Mouse (Mus musculus) liver, embryonic 14.5 days (tissue): ENCODE measurements around the gene Ripply3. TPM values are rescaled to one million over a fixed set of nuclear protein-coding genes. Genes with fewer than 3 reads are reported as not detected.

Source experiments
- ATAC-seq: fragments of 200-750 bp; cut with Nextera tagmentation; 2 replicates; pipeline ENCODE4 v1.8.0; 2017; ENCODE audit warnings: moderate number of reproducible peaks, mild to moderate bottlenecking, moderate library complexity; ENCODE audit not compliant: insufficient read depth
- DNase-seq, 3 experiments: peaks; one replicate each; pipeline ENCODE4 v3.0.0-alpha.2; 2012 to 2013; ENCODE audit warnings: low read depth in 3 of 3, low spot score in 3 of 3
- H3K27ac ChIP-seq: fragments of 300-500 bp; sonication (generic); 2 replicates; pipeline ENCODE4 v1.5.1; 2014; ENCODE audit warnings: moderate library complexity, mild to moderate bottlenecking, control low read depth, inconsistent platforms
- H3K27me3 ChIP-seq: fragments of 300-500 bp; sonication (generic); 2 replicates; pipeline ENCODE4 v1.6.1; 2014; ENCODE audit warnings: mild to moderate bottlenecking, low read length, moderate library complexity; ENCODE audit not compliant: control insufficient read depth, insufficient read depth
- H3K36me3 ChIP-seq: fragments of 300-500 bp; sonication (generic); replicated peaks from 2 replicates; pipeline ENCODE4 v1.6.1; 2014; ENCODE audit warnings: low read depth; ENCODE audit not compliant: control insufficient read depth, insufficient read depth
- H3K4me1 ChIP-seq, 2 experiments: fragments of 200-500 bp in 1 of 2; fragments of 300-500 bp in 1 of 2; sonication (generic) in 1 of 2; replicated peaks; 2 replicates each; pipeline ENCODE4 v1.6.1; 2012 to 2014; ENCODE audit warnings: antibody characterized with exemption in 1 of 2, inconsistent platforms in 1 of 2, low read length in 1 of 2; ENCODE audit not compliant: control insufficient read depth in 2 of 2, insufficient read depth in 2 of 2
- H3K4me2 ChIP-seq: fragments of 300-500 bp; sonication (generic); 2 replicates; pipeline ENCODE4 v1.6.1; 2014; ENCODE audit warnings: low read depth, mild to moderate bottlenecking, control low read depth, moderate library complexity
- H3K4me3 ChIP-seq, 2 experiments: fragments of 200-500 bp in 1 of 2; fragments of 300-500 bp in 1 of 2; sonication (generic) in 1 of 2; 2 replicates each; pipeline ENCODE4 v1.5.1; 2012 to 2014; ENCODE audit warnings: low read depth in 2 of 2, low read length in 2 of 2, mild to moderate bottlenecking in 2 of 2, control low read depth in 1 of 2, inconsistent platforms in 1 of 2, moderate library complexity in 1 of 2; ENCODE audit not compliant: insufficient read depth in 1 of 2
- H3K9ac ChIP-seq: fragments of 300-500 bp; sonication (generic); replicated peaks from 2 replicates; pipeline ENCODE4 v1.6.1; 2014; ENCODE audit warnings: mild to moderate bottlenecking, control low read depth, moderate library complexity
- H3K9me3 ChIP-seq: fragments of 300-500 bp; sonication (generic); 2 replicates; pipeline ENCODE4 v1.6.1; 2016; ENCODE audit warnings: low read length, mixed read lengths; ENCODE audit not compliant: control insufficient read depth
- CTCF ChIP-seq: IDR thresholded peaks from 2 replicates; pipeline ENCODE4 v1.5.1; 2016; ENCODE audit warnings: antibody characterized with exemption, low read depth, control low read depth
- EP300 ChIP-seq: IDR thresholded peaks from 2 replicates; pipeline ENCODE4 v1.6.1; 2016; ENCODE audit warnings: antibody characterized with exemption, low read depth
- WGBS: fragments of 180-500 bp; shearing (Covaris S2); extraction: QIAGEN DNeasy Blood & Tissue Kit; methylation state at CpG from one replicate; pipeline ENCODE4 v1.1.7; 2014; ENCODE audit not compliant: insufficient replicate concordance; 5-methylcytosine and 5-hydroxymethylcytosine counted together
- polyA plus RNA-seq, 2 experiments: library from polyadenylated mRNA; depleted of rRNA in 1 of 2; stranded (reverse) in 1 of 2; unstranded in 1 of 2; fragments of >200 nt; fragmentation: Nextera tagmentation in 1 of 2; extraction: Ambion mirVana in 1 of 2; gene quantifications; 2 replicates each; pipeline versions ENCODE4 v1.2.1 to v1.2.3; 2012 to 2014

Ripply3 gene
- polyA plus RNA-seq, 2 experiments, result 0.94 to 1.6 TPM

GRCm38 (mm10) chr16:94349588-94350286 lies 21.5 kb downstream of the Ripply3 start:
- Histone ChIP-seq H3K27me3 (no peaks in the 10 kb centered on the region), H3K9me3 (no peaks in the 10 kb centered on the region), H3K4me2 (no peak overlapping the region), H3K9ac (no peak overlapping the region), H3K36me3 (no peaks in the 10 kb centered on the region), H3K4me3 (no peak overlapping the region), H3K4me1 (no peaks in the 10 kb centered on the region), H3K27ac (no peak overlapping the region)
- TF ChIP-seq EP300 (no peak), CTCF (no peak)
- 48% methylated on average over 11 of the region's 11 CpGs for WGBS
- ATAC-seq (no peak), DNase-seq (no peak)

- Histone ChIP-seq H3K4me1 (no peaks in the 10 kb centered on the region), H3K9me3 (no peaks in the 10 kb centered on the region), H3K36me3 (no peaks in the 10 kb centered on the region), H3K4me3 (no peak overlapping the region), H3K27me3 (no peaks in the 10 kb centered on the region), H3K4me2 (no peak overlapping the region), H3K9ac (no peak overlapping the region), H3K27ac (no peak overlapping the region)
- WGBS, result 69% methylated on average over 10 of the region's 10 CpGs
- ATAC-seq, result no peak
- DNase-seq, result no peak
- no peak for TF ChIP-seq CTCF
- no peak for TF ChIP-seq EP300
Observed at GRCm38 (mm10) chr16:94350287-94350677, 22.1 kb downstream of the Ripply3 start.

- H3K9ac ChIP-seq, result no peak overlapping the region
- H3K4me1 ChIP-seq, result peaks cover 0 to 8% of the 10 kb centered on the region in 2 experiments; a peak in 2 of 4 replicates
- H3K9me3 ChIP-seq, result no peaks in the 10 kb centered on the region
- no peaks in the 10 kb centered on the region for H3K36me3 ChIP-seq
- no peak for TF ChIP-seq CTCF
- TF ChIP-seq EP300, result no peak
- ATAC-seq, result no peak
- H3K4me2 ChIP-seq, result no peak overlapping the region
- no peak overlapping the region for H3K4me3 ChIP-seq
- H3K27me3 ChIP-seq, result no peaks in the 10 kb centered on the region
- H3K27ac ChIP-seq, result no peak overlapping the region
- DNase-seq, result no peak
- WGBS, result 21% methylated on average over 9 of the region's 9 CpGs
Observed at GRCm38 (mm10) chr16:94354450-94354849, 26.2 kb downstream of the Ripply3 start.

- ATAC-seq, result no peak
- 28% methylated on average over 7 of the region's 7 CpGs for WGBS
Observed at GRCm38 (mm10) chr16:94356046-94356445, 27.8 kb downstream of the Ripply3 start.

GRCm38 (mm10) chr16:94356776-94357494 lies 28.7 kb downstream of the Ripply3 start:
- no peak overlapping the region for H3K9ac ChIP-seq
- no peaks in the 10 kb centered on the region for H3K36me3 ChIP-seq
- H3K4me3 ChIP-seq, result no peak overlapping the region
- H3K9me3 ChIP-seq, result no peaks in the 10 kb centered on the region
- ATAC-seq (no peak), DNase-seq (no peak)
- TF ChIP-seq CTCF (no peak), EP300 (no peak)
- no peak overlapping the region for H3K27ac ChIP-seq
- 64% methylated on average over 11 of the region's 11 CpGs for WGBS
- peaks cover 0 to 8% of the 10 kb centered on the region in 2 experiments; a peak in 2 of 4 replicates for H3K4me1 ChIP-seq
- H3K4me2 ChIP-seq, result no peak overlapping the region
- no peaks in the 10 kb centered on the region for H3K27me3 ChIP-seq

More at GRCm38 (mm10) chr16:94356046-94356445, 27.8 kb downstream of the Ripply3 start:
- H3K9me3 ChIP-seq, result no peaks in the 10 kb centered on the region
- H3K27ac ChIP-seq, result no peak overlapping the region
- no peak overlapping the region for H3K9ac ChIP-seq
- H3K36me3 ChIP-seq, result no peaks in the 10 kb centered on the region
- no peak for TF ChIP-seq EP300
- no peak for TF ChIP-seq CTCF
- peaks cover 0 to 8% of the 10 kb centered on the region in 2 experiments; a peak in 2 of 4 replicates for H3K4me1 ChIP-seq
- DNase-seq, result no peak
- no peak overlapping the region for H3K4me2 ChIP-seq
- H3K27me3 ChIP-seq, result no peaks in the 10 kb centered on the region
- no peak overlapping the region for H3K4me3 ChIP-seq
